Comparison of ENCODE assay signal across 22 mouse cellular contexts in genomic region chr2:120140326-120140725, GRCm38 (mm10). TPM values are rescaled to one million over a fixed set of nuclear protein-coding genes. Genes with fewer than 3 reads are reported as not detected.
DNase-seq lines count a peak whose midpoint lies in the region; ATAC-seq and TF ChIP-seq lines count a peak whose summit lies in the region.
"Had no signal": no experiment of that assay in that cellular context is flagged by ENCODE, and none has a peak within 500 bp of the region (broad histone marks: within the 10 kb centered on the region; RNA-seq: fewer than 3 reads in every experiment).

No protein-coding gene starts in this region.

- H3K4me2 ChIP-seq in heart, embryonic 14.5 days (ENCODE audit: low read length) = no peak overlapping the region
- H3K4me2 ChIP-seq in lung, embryonic 16.5 days (ENCODE audit: low read depth, low read length) = no peak overlapping the region
- H3K4me2 ChIP-seq: forebrain, embryonic 15.5 days; hindbrain, embryonic 13.5 days; limb, embryonic 12.5 days; liver, embryonic 12.5 days; midbrain, embryonic 13.5 days; neural tube, embryonic 13.5 days had no signal

- H3K4me1 ChIP-seq in heart, embryonic 14.5 days (ENCODE audit: control insufficient read depth in 2 of 2, insufficient read depth in 2 of 2, low read length in 2 of 2) = peaks cover 12 to 44% of the 10 kb centered on the region in 2 experiments
- peaks cover 4% of the 10 kb centered on the region; the same call in 1 of the 2 replicates for H3K4me1 ChIP-seq in lung, embryonic 16.5 days (replicated peaks; ENCODE audit: control insufficient read depth, insufficient read depth, low read length)
- H3K4me1 ChIP-seq: forebrain, embryonic 15.5 days; hindbrain, embryonic 13.5 days; limb, embryonic 12.5 days; liver, embryonic 12.5 days; midbrain, embryonic 13.5 days had no signal

- no peaks in the 10 kb centered on the region for H3K9me3 ChIP-seq in heart, embryonic 14.5 days (ENCODE audit: control insufficient read depth, low read length)
- H3K9me3 ChIP-seq in lung, embryonic 16.5 days (ENCODE audit: control insufficient read depth, low read length) = no peaks in the 10 kb centered on the region
- H3K9me3 ChIP-seq: forebrain, embryonic 15.5 days; hindbrain, embryonic 13.5 days; limb, embryonic 12.5 days; liver, embryonic 12.5 days; midbrain, embryonic 13.5 days; neural tube, embryonic 13.5 days had no signal

- no peak for TF ChIP-seq CTCF in gastrocnemius, adult 2 months (IDR thresholded peaks at IDR 0.05)

- H3K36me3 ChIP-seq in heart, embryonic 14.5 days (ENCODE audit: control insufficient read depth, insufficient read depth, low read length) = peaks cover 19% of the 10 kb centered on the region
- no peaks in the 10 kb centered on the region for H3K36me3 ChIP-seq in lung, embryonic 16.5 days (ENCODE audit: control insufficient read depth, insufficient read depth, low read length)
- H3K36me3 ChIP-seq in macrophage (ENCODE audit: inconsistent target) = peaks cover 24% of the 10 kb centered on the region; the same call in 1 of the 2 replicates
- H3K36me3 ChIP-seq: forebrain, embryonic 15.5 days; hindbrain, embryonic 13.5 days; limb, embryonic 12.5 days; liver, embryonic 12.5 days; midbrain, embryonic 13.5 days; neural tube, embryonic 13.5 days had no signal

- peaks cover 96% of the 10 kb centered on the region for H3K79me2 ChIP-seq in macrophage (ENCODE audit: inconsistent target)

- no peak for DNase-seq in gastrocnemius, adult 2 months
- DNase-seq in gastrocnemius, postnatal 14 days = no peak
- DNase-seq in heart, adult 18-20 months = no peak
- no peak for DNase-seq in lung, postnatal 14 days
- DNase-seq in c-Kit-positive CD71-positive TER-119-positive erythroid progenitor cells, embryonic 14.5 days (ENCODE audit: low spot score) = no peak
- DNase-seq: adrenal gland, postnatal 25 days; cerebellum, adult 18-20 months; cerebellum, postnatal 25 days; embryo, embryonic 11 days; right cerebral cortex, adult 18-20 months; thymus, postnatal 36 days had no signal

- intact Hi-C loops in gastrocnemius, adult 2 months (cut with DNase I) = no loop called here
- intact Hi-C loops in gastrocnemius, postnatal 14 days (cut with DNase I; ENCODE audit: low total_unique reads) = no loop called here

- no peak overlapping the region for H3K4me3 ChIP-seq in gastrocnemius, adult 2 months
- H3K4me3 ChIP-seq in heart, embryonic 14.5 days (ENCODE audit: control insufficient read depth in 1 of 2, insufficient read depth in 1 of 2, low read depth in 1 of 2, low read length in 2 of 2) = no peak overlapping the region
- no peak overlapping the region for H3K4me3 ChIP-seq in lung, embryonic 16.5 days (ENCODE audit: low read length)
- no peak overlapping the region for H3K4me3 ChIP-seq in macrophage (ENCODE audit: inconsistent target)
- H3K4me3 ChIP-seq: forebrain, embryonic 15.5 days; hindbrain, embryonic 13.5 days; limb, embryonic 12.5 days; liver, embryonic 12.5 days; midbrain, embryonic 13.5 days; neural tube, embryonic 13.5 days had no signal

- H3K27me3 ChIP-seq in heart, embryonic 14.5 days (ENCODE audit: control insufficient read depth, insufficient read depth, low read length) = no peaks in the 10 kb centered on the region
- no peaks in the 10 kb centered on the region for H3K27me3 ChIP-seq in lung, embryonic 16.5 days (ENCODE audit: control insufficient read depth, insufficient read depth, low read depth, low read length)
- H3K27me3 ChIP-seq: forebrain, embryonic 15.5 days; hindbrain, embryonic 13.5 days; limb, embryonic 12.5 days; liver, embryonic 12.5 days; midbrain, embryonic 13.5 days; neural tube, embryonic 13.5 days; Patski had no signal

- 25% methylated on average over 5 of the region's 5 CpGs for WGBS in heart, embryonic 14.5 days
- WGBS in lung, embryonic 16.5 days = 59% methylated on average over 5 of the region's 5 CpGs
- WGBS in macrophage (ENCODE audit: missing documents) = 59% methylated on average over 5 of the region's 5 CpGs

- H3K27ac ChIP-seq in gastrocnemius, adult 2 months = peak overlapping the region; percentile 51
- H3K27ac ChIP-seq in heart, embryonic 14.5 days (replicated peaks in 1 of 2; ENCODE audit: control insufficient read depth in 1 of 2, insufficient read depth in 1 of 2, low read depth in 2 of 2, low read length in 2 of 2) = peak overlapping the region; percentile 55 to 61
- no peak overlapping the region for H3K27ac ChIP-seq in lung, embryonic 16.5 days (ENCODE audit: low read length)
- H3K27ac ChIP-seq in macrophage = peak overlapping the region; percentile 95; the same call in 1 of the 2 replicates
- H3K27ac ChIP-seq: forebrain, embryonic 15.5 days; hindbrain, embryonic 13.5 days; limb, embryonic 12.5 days; liver, embryonic 12.5 days; midbrain, embryonic 13.5 days; neural tube, embryonic 13.5 days had no signal

- H3K9ac ChIP-seq in heart, embryonic 14.5 days (ENCODE audit: low read length) = no peak overlapping the region
- H3K9ac ChIP-seq in lung, embryonic 16.5 days (ENCODE audit: low read length) = no peak overlapping the region
- H3K9ac ChIP-seq: forebrain, embryonic 15.5 days; hindbrain, embryonic 13.5 days; limb, embryonic 12.5 days; liver, embryonic 12.5 days; midbrain, embryonic 13.5 days; neural tube, embryonic 13.5 days had no signal

- ATAC-seq in heart, embryonic 14.5 days (ENCODE audit: insufficient number of reproducible peaks, insufficient read depth, low FRiP score, low read depth) = no peak
- peak; percentile 49 for ATAC-seq in lung, embryonic 16.5 days (ENCODE audit: low read depth)
- ATAC-seq: CD4-positive, CD25-positive, alpha-beta regulatory T cell, adult 4 months; forebrain, embryonic 15.5 days; liver, embryonic 12.5 days; midbrain, embryonic 13.5 days; Patski had no signal

RNA-seq across cellular contexts. Expression of gene Ehd4, which starts 14.1 kb away (rescaled TPM):
- total RNA-seq in gastrocnemius, adult 2 months (2021) = 10 to 100 TPM; 19.5 to 31.7 TPM
- 10 to 100 TPM; 72.8 to 89.4 TPM for total RNA-seq in gastrocnemius, postnatal 14 days (2021)
- polyA plus RNA-seq in heart, embryonic 14.5 days (2014; fragmentation: Nextera tagmentation; extraction: Ambion mirVana) = 141 and 152 TPM in 2 replicates
- total RNA-seq in heart, adult 18-20 months (2021) = 100 to 1,000 TPM; 382 to 400 TPM
- 92.8 and 94.7 TPM in 2 replicates for polyA plus RNA-seq in lung, embryonic 16.5 days (2015; fragmentation: Nextera tagmentation; extraction: Ambion mirVana)
- 100 to 1,000 TPM in 13 of 26 experiments, 10 to 100 TPM in 13; 30.2 to 195 (median 102) TPM for total RNA-seq in macrophage (2018; cell fraction: chromatin; rRNA removed)
- total RNA-seq in macrophage (2018; cell fraction: cytosol; rRNA removed) = 100 to 1,000 TPM; 274 to 430 (median 371) TPM
- total RNA-seq in macrophage (2018; cell fraction: nucleus; rRNA removed) = 100 to 1,000 TPM in 25 of 26 experiments, 10 to 100 TPM in 1; 98.0 to 295 (median 201) TPM
- polyA plus RNA-seq in macrophage (2018) = 253 to 336 TPM (median 297 TPM) in 3 replicates

Comparison
In these comparisons a context has a peak if more than half of its experiments do, and no peak if none do; other contexts are left out.
1. RNA of gene Ehd4, which starts 14.1 kb away (total RNA-seq): 382 to 400 TPM in heart, adult 18-20 months; 72.8 to 89.4 TPM in gastrocnemius, postnatal 14 days and 19.5 to 31.7 TPM in gastrocnemius, adult 2 months; every median in the first group is over 4 times any median in the second.